Mouse (Mus musculus) inflammation-experienced regulatory T-cells, adult 6 months (primary cell): Measurements from ENCODE around the gene Trap1a. TPM values are rescaled to one million over a fixed set of nuclear protein-coding genes. Genes with fewer than 3 reads are reported as not detected.
"Not testable (repeated sequence)": the region's sequence is repeated elsewhere in the genome, so short reads cannot be mapped to it uniquely, and the experiment has no call there.

Experiments used
- ATAC-seq: one replicate; pipeline ENCODE4 v1.8.0; 2017
- polyA plus RNA-seq, 3 experiments: library from polyadenylated mRNA; unstranded; fragments of 100-300 nt; shearing (Covaris generic); gene quantifications; one replicate each; pipeline ENCODE4 v1.2.1; 2017

Gene Trap1a
- polyA plus RNA-seq: not detected

- ATAC-seq: no peak
Measured at GRCm38 (mm10) chrX:139333263-139333994, at the start of gene Trap1a. Gene Trap1a (plus strand): TSS chrX:139333683.

GRCm38 (mm10) chrX:139293114-139293513, 40.4 kb upstream of the Trap1a start:
- no peak for ATAC-seq

GRCm38 (mm10) chrX:139295325-139295724, 38.2 kb upstream of the Trap1a start:
- ATAC-seq: no peak

GRCm38 (mm10) chrX:139317356-139317755, 16.1 kb upstream of the Trap1a start:
- ATAC-seq: not testable (repeated sequence)

GRCm38 (mm10) chrX:139332583-139332982, 900 bp upstream of the Trap1a start:
- no peak for ATAC-seq

GRCm38 (mm10) chrX:139334504-139335418, 1.3 kb downstream of the Trap1a start:
- no peak for ATAC-seq

GRCm38 (mm10) chrX:139335419-139336074, 2.1 kb downstream of the Trap1a start:
- no peak for ATAC-seq

GRCm38 (mm10) chrX:139339553-139339952, 6.1 kb downstream of the Trap1a start:
- no peak for ATAC-seq

- ATAC-seq: no peak
Measured at GRCm38 (mm10) chrX:139341185-139341584, 7.7 kb downstream of the Trap1a start.

- ATAC-seq: no peak
Measured at GRCm38 (mm10) chrX:139352192-139352772, 18.8 kb downstream of the Trap1a start.

GRCm38 (mm10) chrX:139357639-139358260, 24.3 kb downstream of the Trap1a start:
- no peak for ATAC-seq

- ATAC-seq: no peak
Measured at GRCm38 (mm10) chrX:139358361-139358760, 24.9 kb downstream of the Trap1a start.

GRCm38 (mm10) chrX:139366837-139367528, 33.5 kb downstream of the Trap1a start:
- ATAC-seq: no peak

- no peak for ATAC-seq
Measured at GRCm38 (mm10) chrX:139367529-139367908, 34.0 kb downstream of the Trap1a start.

- no peak for ATAC-seq
Measured at GRCm38 (mm10) chrX:139369122-139369521, 35.6 kb downstream of the Trap1a start.

GRCm38 (mm10) chrX:139372665-139373064, 39.2 kb downstream of the Trap1a start:
- no peak for ATAC-seq

Other genes with a start within 250 kb of the Trap1a start
- gene Serpina7, start 248.4 kb upstream of the Trap1a start, polyA plus RNA-seq: not detected
- gene 4930513O06Rik, start 247.4 kb upstream of the Trap1a start, polyA plus RNA-seq: not detected
- gene 4933428M09Rik, start 154.5 kb upstream of the Trap1a start, polyA plus RNA-seq: not detected
- gene Mum1l1, start 123.6 kb upstream of the Trap1a start, polyA plus RNA-seq: not detected
- under 1 TPM in 1 of 3 experiments, not detected in 2; 0.15 TPM for gene D330045A20Rik, start 146.7 kb downstream of the Trap1a start, polyA plus RNA-seq
- gene Rnf128, start 229.6 kb downstream of the Trap1a start, polyA plus RNA-seq: 1 to 10 TPM; 1.1 to 1.6 (median 1.4) TPM